Mouse (Mus musculus) regulatory T cell (primary cell): Measurements from ENCODE around the gene Zfp980.
"Not testable (repeated sequence)": the region's sequence is repeated elsewhere in the genome, so short reads cannot be mapped to it uniquely, and the experiment has no call there.

Source experiments
- in situ Hi-C: fragments of 300-600 bp; cut with MboI, MseI; formaldehyde crosslinking; loops from one replicate; pipeline ENCODE4 v1.15.1; 2025; ENCODE audit warnings: high pct_unique_total_duplicates

Gene Zfp980

GRCm38 (mm10) chr4:145670385-145670784, at the start of gene Zfp980:
Gene Zfp980 (plus strand): TSS chr4:145670685.
- in situ Hi-C loops = loop anchor here (5.0 kb wide), 2 partner anchors 1302 to 1562 kb away; partner anchors contain the start of gene Zfp989

GRCm38 (mm10) chr4:145640416-145641185, 29.9 kb upstream of the Zfp980 start:
- in situ Hi-C loops = not testable (repeated sequence)

GRCm38 (mm10) chr4:145674286-145674780, 3.8 kb downstream of the Zfp980 start:
- in situ Hi-C loops = loop anchor here (5.0 kb wide), 2 partner anchors 1298 to 1558 kb away; partner anchors contain the start of gene Zfp989

GRCm38 (mm10) chr4:145680217-145680616, 9.7 kb downstream of the Zfp980 start:
- in situ Hi-C loops = loop anchor here (5.0 to 10.0 kb wide), 3 partner anchors 487 to 1725 kb away; no protein-coding TSS in a partner anchor

- in situ Hi-C loops = loop anchor here (5.0 to 10.0 kb wide), 3 partner anchors 486 to 1724 kb away; no protein-coding TSS in a partner anchor
These were observed 10.3 kb downstream of the Zfp980 start for GRCm38 (mm10) chr4:145680672-145681387.

GRCm38 (mm10) chr4:145682021-145682420, 11.5 kb downstream of the Zfp980 start:
- in situ Hi-C loops = loop anchor here (5.0 to 10.0 kb wide), 3 partner anchors 485 to 1723 kb away; no protein-coding TSS in a partner anchor

GRCm38 (mm10) chr4:145683024-145683766, 12.7 kb downstream of the Zfp980 start:
- in situ Hi-C loops = loop anchor here (5.0 to 10.0 kb wide), 3 partner anchors 484 to 1722 kb away; no protein-coding TSS in a partner anchor

GRCm38 (mm10) chr4:145686061-145686460, 15.6 kb downstream of the Zfp980 start:
- in situ Hi-C loops = loop anchor here (5.0 to 10.0 kb wide), 2 partner anchors 1719 to 1941 kb away; no protein-coding TSS in a partner anchor

GRCm38 (mm10) chr4:145744935-145745644, 74.6 kb downstream of the Zfp980 start:
- in situ Hi-C loops = loop anchor here (5.0 kb wide), 1 partner anchor 837 kb away; no protein-coding TSS in a partner anchor

- in situ Hi-C loops = loop anchor here (5.0 kb wide), 1 partner anchor 837 kb away; no protein-coding TSS in a partner anchor
These were observed 75.1 kb downstream of the Zfp980 start for GRCm38 (mm10) chr4:145745645-145745991.
